Mouse (Mus musculus) liver, adult 2 months (tissue): Measurements from ENCODE around the gene Csf1.

Experiments used
- CTCF ChIP-seq: fragments of 200-500 bp; IDR thresholded peaks from 2 replicates; pipeline ENCODE4 v1.5.1; 2011; ENCODE audit warnings: low read depth, low read length, control low read depth
- POLR2A ChIP-seq: fragments of 200-500 bp; IDR thresholded peaks from 2 replicates; pipeline ENCODE4 v1.6.1; 2011; ENCODE audit warnings: low read length, control low read depth; ENCODE audit not compliant: insufficient read depth; ENCODE audit errors: extremely low read depth

DNA sequence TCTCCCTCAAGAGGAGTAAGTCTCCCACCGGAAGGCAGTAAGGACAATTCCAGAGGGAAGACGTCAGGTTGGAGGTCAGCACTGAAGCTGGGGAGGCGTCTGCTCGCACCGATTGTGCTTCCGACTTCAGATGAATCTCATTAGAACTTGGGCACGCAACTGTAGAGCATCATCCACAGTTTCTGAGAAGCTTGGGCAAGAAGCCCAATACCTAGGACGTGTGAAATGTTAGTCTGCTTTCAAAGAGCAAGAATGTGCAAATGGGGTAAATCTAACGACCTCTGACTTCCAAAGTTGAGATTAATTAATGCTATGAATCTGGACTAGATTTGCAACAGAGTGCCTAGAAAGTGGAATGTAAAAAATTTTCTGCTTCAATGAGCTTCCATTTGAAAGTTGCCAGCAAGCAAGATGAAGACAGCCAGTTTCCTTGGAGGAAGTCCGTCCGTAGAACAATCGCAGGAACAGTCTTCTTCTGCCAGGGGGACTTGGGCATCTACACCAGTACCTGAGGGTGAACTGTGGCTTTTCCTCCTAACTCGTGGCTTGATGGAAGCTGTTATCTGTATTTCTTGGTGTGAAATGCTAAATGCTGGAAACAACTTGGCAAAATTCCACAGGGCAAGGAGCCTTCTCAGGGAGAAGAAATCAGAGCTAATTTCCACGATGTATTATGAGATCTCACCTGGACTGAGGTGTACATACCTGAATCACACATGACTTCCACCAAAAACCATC is 47.9 kb upstream of the Csf1 start:
- TF ChIP-seq CTCF: no peak
- TF ChIP-seq POLR2A: no peak
